Mouse (Mus musculus) thymus, adult 2 months (tissue): ENCODE data around the gene A1cf.

Experiments used
- CTCF ChIP-seq: fragments of 200-500 bp; IDR thresholded peaks from 2 replicates; pipeline ENCODE4 v1.5.1; 2012; ENCODE audit warnings: mild to moderate bottlenecking, control low read depth, low read length, moderate library complexity, borderline replicate concordance; ENCODE audit not compliant: control insufficient read depth, poor library complexity, insufficient read depth; ENCODE audit errors: extremely low read depth
- POLR2A ChIP-seq: fragments of 200-500 bp; IDR thresholded peaks from 2 replicates; pipeline ENCODE4 v1.6.1; 2012; ENCODE audit warnings: mild to moderate bottlenecking, low read length, control low read depth, moderate library complexity; ENCODE audit not compliant: control insufficient read depth, poor library complexity, insufficient read depth; ENCODE audit errors: extremely low read depth

- TF ChIP-seq CTCF (no peak), POLR2A (no peak)
Observed at GRCm38 (mm10) chr19:31877968-31878367, 9.4 kb downstream of the A1cf start.
